Mouse (Mus musculus) adrenal gland, postnatal 10 days (tissue): ENCODE results near the gene Scarb2. TPM values are rescaled to one million over a fixed set of nuclear protein-coding genes. Genes with fewer than 3 reads are reported as not detected.

Experiments used
- microRNA-seq: library from miRNA; unstranded; fragments of <30 nt; microRNA quantifications from one replicate; pipeline ENCODE4 v1.2.0, GENCODE M21; 2021
- total RNA-seq, 2 experiments: library from RNA; stranded (reverse); gene quantifications; 2 replicates each; pipeline ENCODE4 v1.2.3; 2021

Scarb2 gene
- total RNA-seq, 2 experiments from 2014 or later: 79.6 to 80.6 TPM

Small RNA genes within 50 kb of the gene (microRNA-seq; reads per million reads assigned to microRNA genes)
- not detected for gene Mir6415

Other genes starting within 250 kb of the Scarb2 start
- gene Naaa, start 228.7 kb downstream of the Scarb2 start, total RNA-seq: 10 to 100 TPM; 26.7 to 27.0 TPM
- gene Sdad1, start 196.4 kb downstream of the Scarb2 start, total RNA-seq: 10 to 100 TPM; 32.1 to 36.0 TPM
- 1 to 10 TPM; 1.5 TPM for gene Cxcl9, start 178.8 kb downstream of the Scarb2 start, total RNA-seq
- 100 to 1,000 TPM; 126 to 154 TPM for gene Art3, start 175.0 kb downstream of the Scarb2 start, total RNA-seq
- under 1 TPM; 0.57 to 0.94 TPM for gene Cxcl10, start 157.9 kb downstream of the Scarb2 start, total RNA-seq
- gene Nup54, start 71.6 kb downstream of the Scarb2 start, total RNA-seq: 10 to 100 TPM; 30.3 to 34.0 TPM
- gene Fam47e, start 48.2 kb upstream of the Scarb2 start, total RNA-seq: not detected
- 10 to 100 TPM; 16.8 to 18.6 TPM for gene Stbd1, start 96.2 kb upstream of the Scarb2 start, total RNA-seq
- gene Ccdc158, start 168.4 kb upstream of the Scarb2 start, total RNA-seq: under 1 TPM; 0.33 to 0.73 TPM
- gene Shroom3, start 176.6 kb upstream of the Scarb2 start, total RNA-seq: 1 to 10 TPM; 8.5 to 9.7 TPM